Mouse (Mus musculus) CD4-positive, CD25-positive, alpha-beta regulatory T cell, adult 4 months (primary cell): Measurements from ENCODE around the gene Erbb3. TPM values are rescaled to one million over a fixed set of nuclear protein-coding genes. Genes with fewer than 3 reads are reported as not detected.

Source experiments
- ATAC-seq: one replicate; pipeline ENCODE4 v1.8.0; 2017
- polyA plus RNA-seq, 2 experiments: library from polyadenylated mRNA; unstranded; fragments of 100-300 nt; shearing (Covaris generic); gene quantifications; one replicate each; pipeline ENCODE4 v1.2.1; 2017

Gene Erbb3
- polyA plus RNA-seq, 2 experiments from 2014 or later: 6.6 to 9.3 TPM

GRCm38 (mm10) chr10:128525671-128526308, 63.7 kb downstream of the Erbb3 start, which contains the start of gene Esyt1:
TSS of gene Esyt1 (minus strand) at chr10:128525871.
- peak; percentile 89 for ATAC-seq

GRCm38 (mm10) chr10:128524732-128525662, 64.5 kb downstream of the Erbb3 start:
- ATAC-seq: peak; percentile 59

DNA sequence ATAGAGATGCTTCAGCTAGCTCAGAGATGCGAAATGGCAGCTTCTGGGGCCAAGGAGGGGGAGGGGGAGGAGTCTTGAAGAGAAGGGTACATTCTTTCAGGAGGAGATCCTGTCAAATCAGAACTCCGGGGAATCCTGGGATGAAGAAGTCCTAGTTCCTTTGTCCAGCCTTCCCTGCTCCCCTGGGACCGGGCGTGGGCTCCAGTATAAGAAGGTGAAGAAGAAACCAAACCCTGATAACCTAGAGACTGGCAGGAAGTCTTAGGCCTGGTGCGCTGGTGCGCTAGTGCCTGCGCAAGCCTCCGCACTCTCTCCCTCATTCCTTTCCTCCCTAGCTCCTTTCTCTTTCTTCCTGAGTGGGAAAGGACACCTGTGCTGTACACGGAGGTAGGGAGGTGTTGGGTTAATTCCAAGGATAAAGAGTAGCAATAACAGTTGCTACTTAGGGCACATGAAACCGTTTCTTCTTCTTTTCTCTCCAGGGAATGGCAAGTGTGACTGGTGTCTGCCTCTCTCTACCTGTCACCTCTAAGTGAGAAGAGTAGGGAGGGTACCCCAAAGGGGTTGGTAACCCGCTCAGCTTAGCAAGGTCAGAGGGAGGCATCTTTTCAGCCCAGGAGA, 65.2 kb downstream of the Erbb3 start:
- ATAC-seq: peak; percentile 0

GRCm38 (mm10) chr10:128522351-128522750, 67.1 kb downstream of the Erbb3 start:
- no peak for ATAC-seq

GRCm38 (mm10) chr10:128520591-128520990, 68.9 kb downstream of the Erbb3 start:
- ATAC-seq: no peak

DNA sequence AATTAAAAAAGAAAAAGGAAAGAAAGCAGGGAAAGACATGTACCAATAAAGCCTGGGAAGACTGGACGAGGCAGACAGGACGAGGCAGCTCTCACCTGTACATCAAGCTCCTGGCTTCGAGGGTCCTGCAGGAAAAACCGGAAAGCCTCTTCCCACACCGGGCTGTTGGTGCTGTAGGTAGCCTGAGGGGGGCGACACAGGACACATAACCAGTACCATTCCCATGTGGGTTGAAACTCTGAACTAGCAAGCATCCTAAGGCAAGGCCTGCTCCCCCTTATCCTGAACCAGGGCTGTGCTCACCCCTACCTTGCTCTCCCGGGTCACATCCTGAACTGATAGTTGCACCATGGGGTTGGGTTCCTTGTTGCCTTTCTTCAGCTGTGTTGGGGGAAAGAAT, 70.6 kb downstream of the Erbb3 start:
- ATAC-seq: peak; percentile 45

Other genes with a start within 250 kb of the Erbb3 start
- gene Coq10a, start 220.7 kb downstream of the Erbb3 start, polyA plus RNA-seq: 10 to 100 TPM; 14.5 to 15.7 TPM
- 1 to 10 TPM; 2.3 to 3.3 TPM for gene Ankrd52, start 212.5 kb downstream of the Erbb3 start, polyA plus RNA-seq
- gene Slc39a5, start 188.4 kb downstream of the Erbb3 start, polyA plus RNA-seq: not detected
- 10 to 100 TPM; 63.3 to 77.5 TPM for gene Nabp2, start 178.2 kb downstream of the Erbb3 start, polyA plus RNA-seq
- gene Rnf41, start 178.0 kb downstream of the Erbb3 start, polyA plus RNA-seq: 10 to 100 TPM; 28.7 to 51.8 TPM
- 10 to 100 TPM; 45.7 to 62.7 TPM for gene Smarcc2, start 130.4 kb downstream of the Erbb3 start, polyA plus RNA-seq
- gene Myl6, start 95.5 kb downstream of the Erbb3 start, polyA plus RNA-seq: 100 to 1,000 TPM; 937 to 954 TPM
- 1 to 10 TPM; 4.3 to 5.4 TPM for gene Myl6b, start 91.0 kb downstream of the Erbb3 start, polyA plus RNA-seq
- 10 to 100 TPM; 68.4 to 84.4 TPM for gene Esyt1, start 63.8 kb downstream of the Erbb3 start, polyA plus RNA-seq
- 10 to 100 TPM in 1 of 2 experiments, 1 to 10 TPM in 1; 9.2 to 11.8 TPM for gene Zc3h10, start 41.9 kb downstream of the Erbb3 start, polyA plus RNA-seq
- 1,000 to 10,000 TPM; 4,848 to 7,095 TPM for gene Rpl41, start 40.3 kb downstream of the Erbb3 start, polyA plus RNA-seq
- 100 to 1,000 TPM; 114 to 117 TPM for gene Pa2g4, start 23.7 kb downstream of the Erbb3 start, polyA plus RNA-seq
- 1,000 to 10,000 TPM; 1,420 to 1,755 TPM for gene Rps26, start 37.1 kb upstream of the Erbb3 start, polyA plus RNA-seq
- 100 to 1,000 TPM; 102 to 158 TPM for gene Ikzf4, start 56.3 kb upstream of the Erbb3 start, polyA plus RNA-seq
- gene Suox, start 84.4 kb upstream of the Erbb3 start, polyA plus RNA-seq: 10 to 100 TPM; 25.7 to 44.3 TPM
- 100 to 1,000 TPM in 1 of 2 experiments, 10 to 100 TPM in 1; 69.1 to 111 TPM for gene Rab5b, start 106.6 kb upstream of the Erbb3 start, polyA plus RNA-seq
- 1 to 10 TPM; 4.8 TPM for gene Pmel, start 114.5 kb upstream of the Erbb3 start, polyA plus RNA-seq
- 10 to 100 TPM; 19.7 to 23.2 TPM for gene Cdk2, start 115.4 kb upstream of the Erbb3 start, polyA plus RNA-seq
- 100 to 1,000 TPM; 322 to 370 TPM for gene Dgka, start 155.2 kb upstream of the Erbb3 start, polyA plus RNA-seq
- 10 to 100 TPM; 58.0 to 86.6 TPM for gene Pym1, start 158.2 kb upstream of the Erbb3 start, polyA plus RNA-seq
- under 1 TPM in 1 of 2 experiments, not detected in 1; 0.27 TPM for gene Mmp19, start 201.3 kb upstream of the Erbb3 start, polyA plus RNA-seq
- gene Dnajc14, start 214.4 kb upstream of the Erbb3 start, polyA plus RNA-seq: 100 to 1,000 TPM in 1 of 2 experiments, 10 to 100 TPM in 1; 73.0 to 125 TPM
- 1 to 10 TPM; 2.9 to 9.2 TPM for gene Tmem198b, start 214.7 kb upstream of the Erbb3 start, polyA plus RNA-seq
- 100 to 1,000 TPM; 199 to 211 TPM for gene Sarnp, start 227.7 kb upstream of the Erbb3 start, polyA plus RNA-seq
- 10 to 100 TPM; 66.1 to 66.4 TPM for gene Ormdl2, start 232.0 kb upstream of the Erbb3 start, polyA plus RNA-seq